Comparison of ENCODE assay signal across 8 mouse cellular contexts in genomic region chr1:97769294-97769903, GRCm38 (mm10). TPM values are rescaled to one million over a fixed set of nuclear protein-coding genes. Genes with fewer than 3 reads are reported as not detected.
DNase-seq lines count a peak whose midpoint lies in the region; ATAC-seq lines count a peak whose summit lies in the region.

No protein-coding gene starts in this region.

- DNase-seq in ovary, postnatal 10 days (ENCODE audit: low spot score) = peak; percentile 12
- DNase-seq in ovary, adult 18-20 months (ENCODE audit: low spot score) = no peak
- DNase-seq in brain, adult 2 months (ENCODE audit: low read depth, low spot score) = peak; percentile 39
- DNase-seq in intestine, embryonic 14.5 days (ENCODE audit: low spot score) = peak; percentile 80
- DNase-seq in retina, embryonic 14.5 days (ENCODE audit: low spot score) = peak; percentile 42
- no peak for DNase-seq in ovary, postnatal 36 days (ENCODE audit: low spot score)

- peak overlapping the region; percentile 82 for H3K4me2 ChIP-seq in forebrain, embryonic 13.5 days
- peak overlapping the region; percentile 63 for H3K4me2 ChIP-seq in intestine, embryonic 14.5 days (ENCODE audit: low read length)
- peak overlapping the region; percentile 94 for H3K4me2 ChIP-seq in liver, embryonic 16.5 days (ENCODE audit: low read depth, low read length)

- H3K9me3 ChIP-seq in forebrain, embryonic 13.5 days (replicated peaks) = no peaks in the 10 kb centered on the region
- no peaks in the 10 kb centered on the region for H3K9me3 ChIP-seq in intestine, embryonic 14.5 days (ENCODE audit: control insufficient read depth, low read length)
- no peaks in the 10 kb centered on the region for H3K9me3 ChIP-seq in liver, embryonic 16.5 days (replicated peaks; ENCODE audit: control insufficient read depth, low read length)

- H3K4me3 ChIP-seq in forebrain, embryonic 13.5 days = peak overlapping the region; percentile 96
- H3K4me3 ChIP-seq in intestine, embryonic 14.5 days (ENCODE audit: low read depth, low read length) = peak overlapping the region; percentile 99
- peak overlapping the region; percentile 91 for H3K4me3 ChIP-seq in liver, embryonic 16.5 days (ENCODE audit: low read depth, low read length)

- H3K27ac ChIP-seq in forebrain, embryonic 13.5 days = peak overlapping the region; percentile 84
- peak overlapping the region; percentile 82 for H3K27ac ChIP-seq in intestine, embryonic 14.5 days (ENCODE audit: low read depth)
- H3K27ac ChIP-seq in liver, embryonic 16.5 days (ENCODE audit: low read length) = peak overlapping the region; percentile 90

- no peaks in the 10 kb centered on the region for H3K27me3 ChIP-seq in forebrain, embryonic 13.5 days
- H3K27me3 ChIP-seq in intestine, embryonic 14.5 days (replicated peaks; ENCODE audit: control insufficient read depth, insufficient read depth, low read length) = no peaks in the 10 kb centered on the region
- no peaks in the 10 kb centered on the region for H3K27me3 ChIP-seq in liver, embryonic 16.5 days (ENCODE audit: control insufficient read depth, insufficient read depth, low read depth, low read length)

- peak; percentile 13; the same call in 1 of the 2 replicates for ATAC-seq in forebrain, embryonic 13.5 days
- ATAC-seq in intestine, embryonic 14.5 days (replicated peaks; ENCODE audit: low FRiP score, low TSS enrichment, low read depth) = peak; percentile 61
- ATAC-seq in liver, embryonic 16.5 days (ENCODE audit: low read depth) = peak; percentile 18

- H3K4me1 ChIP-seq in forebrain, embryonic 13.5 days = peaks cover 23% of the 10 kb centered on the region
- peaks cover 15% of the 10 kb centered on the region for H3K4me1 ChIP-seq in intestine, embryonic 14.5 days (replicated peaks; ENCODE audit: control insufficient read depth, insufficient read depth, low read length)
- H3K4me1 ChIP-seq in liver, embryonic 16.5 days (ENCODE audit: control insufficient read depth, low read depth, low read length) = peaks cover 20% of the 10 kb centered on the region

- H3K9ac ChIP-seq in forebrain, embryonic 13.5 days = peak overlapping the region; percentile 92
- peak overlapping the region; percentile 90 for H3K9ac ChIP-seq in intestine, embryonic 14.5 days (ENCODE audit: low read length)
- peak overlapping the region; percentile 85 for H3K9ac ChIP-seq in liver, embryonic 16.5 days (ENCODE audit: low read depth, low read length)

- H3K36me3 ChIP-seq in forebrain, embryonic 13.5 days (ENCODE audit: poor library complexity, severe bottlenecking) = no peaks in the 10 kb centered on the region
- no peaks in the 10 kb centered on the region for H3K36me3 ChIP-seq in intestine, embryonic 14.5 days (ENCODE audit: control insufficient read depth, insufficient read depth, low read length)
- no peaks in the 10 kb centered on the region for H3K36me3 ChIP-seq in liver, embryonic 16.5 days (ENCODE audit: control insufficient read depth, insufficient read depth)

- WGBS in forebrain, embryonic 13.5 days = under 1% methylated on average over 40 of the region's 40 CpGs
- WGBS in intestine, embryonic 14.5 days = under 1% methylated on average over 40 of the region's 40 CpGs
- under 1% methylated on average over 40 of the region's 40 CpGs for WGBS in liver, embryonic 16.5 days (ENCODE audit: insufficient replicate concordance)

RNA-seq across cellular contexts. Expression of gene Gin1, which starts 0.6 kb away (rescaled TPM):
- polyA plus RNA-seq in forebrain, embryonic 13.5 days (2015; fragmentation: Nextera tagmentation; extraction: Ambion mirVana) = 22.1 and 23.2 TPM in 2 replicates
- 14.9 and 16.0 TPM in 2 replicates for polyA plus RNA-seq in intestine, embryonic 14.5 days (2014; fragmentation: Nextera tagmentation; extraction: Ambion mirVana)
- 10.1 and 11.2 TPM in 2 replicates for polyA plus RNA-seq in liver, embryonic 16.5 days (2015; fragmentation: Nextera tagmentation; extraction: Ambion mirVana)

RNA-seq across cellular contexts. Expression of gene Ppip5k2, which starts 0.8 kb away (rescaled TPM):
- 44.8 and 51.7 TPM in 2 replicates for polyA plus RNA-seq in forebrain, embryonic 13.5 days (2015; fragmentation: Nextera tagmentation; extraction: Ambion mirVana)
- polyA plus RNA-seq in intestine, embryonic 14.5 days (2014; fragmentation: Nextera tagmentation; extraction: Ambion mirVana) = 50.5 and 51.0 TPM in 2 replicates
- 11.1 and 11.4 TPM in 2 replicates for polyA plus RNA-seq in liver, embryonic 16.5 days (2015; fragmentation: Nextera tagmentation; extraction: Ambion mirVana)

Comparison
In these comparisons a context has a peak if more than half of its experiments do, and no peak if none do; other contexts are left out.
1. DNase-seq: peak in ovary, postnatal 10 days (single experiment), brain, adult 2 months (single experiment), intestine, embryonic 14.5 days (single experiment) and retina, embryonic 14.5 days (single experiment); none in ovary, adult 18-20 months (single experiment) and ovary, postnatal 36 days (single experiment).
2. Peak in every context shown above with its lines, with median percentiles within 50 percentile points of each other: ATAC-seq, H3K27ac ChIP-seq, H3K4me2 ChIP-seq, H3K4me3 ChIP-seq and H3K9ac ChIP-seq.